Mouse (Mus musculus): ENCODE measurements around the gene Fndc9. TPM values are rescaled to one million over a fixed set of nuclear protein-coding genes. Genes with fewer than 3 reads are reported as not detected.

The Fndc9 gene
- polyA plus RNA-seq, 1 experiment from 2014 or later, result 12.5 TPM

DNA sequence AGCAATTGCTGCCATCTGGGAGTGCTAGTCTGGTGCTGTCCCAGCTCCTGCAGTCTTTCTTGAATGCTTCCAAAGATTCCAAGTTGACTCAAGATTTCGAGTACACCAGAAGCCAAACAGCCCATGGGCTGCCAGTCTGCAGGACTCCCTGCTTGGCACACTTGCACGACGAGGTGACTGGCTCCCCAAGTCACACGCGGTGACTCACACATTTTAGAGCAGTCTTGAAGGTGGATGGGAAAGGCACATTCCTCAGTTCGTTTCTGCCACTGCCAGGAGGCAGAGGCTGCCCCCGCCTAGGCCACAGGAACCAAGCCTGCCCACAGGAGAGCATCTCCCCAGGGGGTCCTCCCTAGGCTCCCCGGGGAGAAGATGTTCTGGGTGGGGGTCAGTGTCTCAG lies 10.6 kb downstream of the Fndc9 start:
- 81% methylated on average over 8 of the region's 8 CpGs for WGBS
- no peak overlapping the region for H3K27ac ChIP-seq (ENCODE audit: low read length)
- no peaks in the 10 kb centered on the region for H3K4me1 ChIP-seq (ENCODE audit: control insufficient read depth, insufficient read depth, low read length)
- ATAC-seq, result no peak
- H3K9ac ChIP-seq (ENCODE audit: low read depth, low read length), result no peak overlapping the region
- no peaks in the 10 kb centered on the region for H3K9me3 ChIP-seq (replicated peaks; ENCODE audit: control insufficient read depth, low read length, poor library complexity, severe bottlenecking)
- no peak overlapping the region for H3K4me3 ChIP-seq (ENCODE audit: low read depth, low read length)
- no peaks in the 10 kb centered on the region for H3K27me3 ChIP-seq (ENCODE audit: control insufficient read depth, insufficient read depth, low read depth, low read length)
- no peak overlapping the region for H3K4me2 ChIP-seq (ENCODE audit: low read length)
- H3K36me3 ChIP-seq (ENCODE audit: control insufficient read depth, insufficient read depth, low read length), result peaks cover 49% of the 10 kb centered on the region

- H3K27me3 ChIP-seq (ENCODE audit: control insufficient read depth, insufficient read depth, low read depth, low read length), result no peaks in the 10 kb centered on the region
- 88% methylated on average over 7 of the region's 7 CpGs for WGBS
Measured at GRCm38 (mm10) chr11:46246393-46246792, 11.1 kb downstream of the Fndc9 start.

DNA sequence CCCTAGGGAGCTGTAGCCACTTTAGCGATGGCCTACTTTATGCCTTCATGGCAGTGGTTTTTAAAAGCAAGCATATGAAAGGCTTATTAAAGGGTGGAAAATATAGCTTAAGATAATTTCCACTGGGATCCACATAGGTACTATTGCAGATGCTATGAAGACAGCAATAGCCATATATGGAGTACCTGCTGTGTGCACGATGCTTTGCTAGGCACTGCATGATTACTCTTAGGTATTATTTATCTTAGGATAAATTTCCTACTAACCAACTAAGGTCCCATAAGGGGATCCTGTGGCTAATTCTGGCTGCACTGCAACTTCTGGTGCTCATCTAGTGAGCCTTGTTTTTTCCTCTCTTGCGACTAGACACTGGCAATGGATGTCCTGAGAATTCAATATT lies 13.0 kb downstream of the Fndc9 start:
- no peak for ATAC-seq
- WGBS, result 93% methylated on average over 3 of the region's 3 CpGs
- H3K27me3 ChIP-seq (ENCODE audit: control insufficient read depth, insufficient read depth, low read depth, low read length), result no peaks in the 10 kb centered on the region
- H3K9ac ChIP-seq (ENCODE audit: low read depth, low read length), result no peak overlapping the region
- H3K4me3 ChIP-seq (ENCODE audit: low read depth, low read length), result no peak overlapping the region
- no peaks in the 10 kb centered on the region for H3K9me3 ChIP-seq (replicated peaks; ENCODE audit: control insufficient read depth, low read length, poor library complexity, severe bottlenecking)
- no peak overlapping the region for H3K4me2 ChIP-seq (ENCODE audit: low read length)
- H3K27ac ChIP-seq (ENCODE audit: low read length), result no peak overlapping the region
- peaks cover 48% of the 10 kb centered on the region for H3K36me3 ChIP-seq (ENCODE audit: control insufficient read depth, insufficient read depth, low read length)
- no peaks in the 10 kb centered on the region for H3K4me1 ChIP-seq (ENCODE audit: control insufficient read depth, insufficient read depth, low read length)

More at GRCm38 (mm10) chr11:46246393-46246792, 11.1 kb downstream of the Fndc9 start:
- Histone ChIP-seq H3K9ac (ENCODE audit: low read depth, low read length) (no peak overlapping the region), H3K4me2 (ENCODE audit: low read length) (no peak overlapping the region), H3K27ac (ENCODE audit: low read length) (no peak overlapping the region), H3K4me1 (ENCODE audit: control insufficient read depth, insufficient read depth, low read length) (no peaks in the 10 kb centered on the region), H3K9me3 (replicated peaks; ENCODE audit: control insufficient read depth, low read length, poor library complexity, severe bottlenecking) (no peaks in the 10 kb centered on the region), H3K36me3 (ENCODE audit: control insufficient read depth, insufficient read depth, low read length) (peaks cover 49% of the 10 kb centered on the region), H3K4me3 (ENCODE audit: low read depth, low read length) (no peak overlapping the region)
- ATAC-seq, result no peak

DNA sequence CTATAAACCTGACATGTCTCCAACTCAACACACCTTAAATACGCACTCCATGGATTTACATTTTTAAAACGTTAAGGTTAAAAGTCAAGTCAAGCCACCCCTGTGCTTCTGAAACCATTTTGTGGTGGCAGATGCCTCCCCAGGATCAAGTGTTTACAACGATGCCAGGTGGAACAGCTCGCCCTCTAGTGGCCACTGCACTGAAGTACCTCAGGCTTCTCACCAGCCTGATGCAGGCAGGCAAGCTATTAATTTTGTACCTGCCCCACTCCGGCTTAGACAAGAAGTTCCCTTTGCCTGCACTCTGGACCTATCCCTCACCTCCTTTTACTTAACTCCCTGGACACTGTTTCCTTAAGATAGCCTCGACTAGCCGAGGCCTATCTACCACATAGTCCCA lies 16.7 kb downstream of the Fndc9 start:
- peaks cover 46% of the 10 kb centered on the region for H3K36me3 ChIP-seq (ENCODE audit: control insufficient read depth, insufficient read depth, low read length)

DNA sequence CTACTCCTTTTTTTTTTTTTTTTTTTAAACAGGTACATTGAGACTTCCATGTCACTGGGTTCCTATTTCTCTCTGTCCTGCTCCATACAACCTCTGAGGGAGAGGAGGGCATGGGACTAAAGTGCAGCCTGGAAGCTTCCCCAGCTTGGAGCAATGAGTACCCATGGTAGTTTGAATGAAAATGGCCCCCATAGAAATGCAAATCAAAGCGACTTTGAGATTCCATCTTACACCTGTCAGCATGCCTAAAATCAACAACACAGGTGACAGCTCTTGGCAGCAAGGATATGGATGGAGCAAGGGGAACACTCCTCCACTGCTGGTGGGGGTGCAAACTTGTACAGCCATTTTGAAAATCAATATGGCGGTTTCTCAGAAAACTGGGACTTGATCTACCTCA lies 20.0 kb downstream of the Fndc9 start:
- H3K4me3 ChIP-seq (ENCODE audit: low read depth, low read length), result no peak overlapping the region
- no peaks in the 10 kb centered on the region for H3K4me1 ChIP-seq (ENCODE audit: control insufficient read depth, insufficient read depth, low read length)
- 89% methylated on average over 2 of the region's 2 CpGs for WGBS
- H3K4me2 ChIP-seq (ENCODE audit: low read length), result no peak overlapping the region
- no peak for ATAC-seq
- no peaks in the 10 kb centered on the region for H3K9me3 ChIP-seq (replicated peaks; ENCODE audit: control insufficient read depth, low read length, poor library complexity, severe bottlenecking)
- H3K36me3 ChIP-seq (ENCODE audit: control insufficient read depth, insufficient read depth, low read length), result peaks cover 46% of the 10 kb centered on the region
- H3K9ac ChIP-seq (ENCODE audit: low read depth, low read length), result no peak overlapping the region
- no peaks in the 10 kb centered on the region for H3K27me3 ChIP-seq (ENCODE audit: control insufficient read depth, insufficient read depth, low read depth, low read length)
- H3K27ac ChIP-seq (ENCODE audit: low read length), result no peak overlapping the region

More for the DNA sequence above, 16.7 kb downstream of the Fndc9 start:
- 39% methylated on average over 7 of the region's 7 CpGs for WGBS
- Histone ChIP-seq H3K9ac (ENCODE audit: low read depth, low read length) (no peak overlapping the region), H3K4me1 (ENCODE audit: control insufficient read depth, insufficient read depth, low read length) (no peaks in the 10 kb centered on the region), H3K4me2 (ENCODE audit: low read length) (no peak overlapping the region), H3K9me3 (replicated peaks; ENCODE audit: control insufficient read depth, low read length, poor library complexity, severe bottlenecking) (no peaks in the 10 kb centered on the region), H3K27ac (ENCODE audit: low read length) (no peak overlapping the region), H3K27me3 (ENCODE audit: control insufficient read depth, insufficient read depth, low read depth, low read length) (no peaks in the 10 kb centered on the region), H3K4me3 (ENCODE audit: low read depth, low read length) (no peak overlapping the region)
- peak; percentile 70 for ATAC-seq

- no peak overlapping the region for H3K4me3 ChIP-seq (ENCODE audit: low read depth, low read length)
Measured at GRCm38 (mm10) chr11:46258207-46258606, 22.9 kb downstream of the Fndc9 start.

DNA sequence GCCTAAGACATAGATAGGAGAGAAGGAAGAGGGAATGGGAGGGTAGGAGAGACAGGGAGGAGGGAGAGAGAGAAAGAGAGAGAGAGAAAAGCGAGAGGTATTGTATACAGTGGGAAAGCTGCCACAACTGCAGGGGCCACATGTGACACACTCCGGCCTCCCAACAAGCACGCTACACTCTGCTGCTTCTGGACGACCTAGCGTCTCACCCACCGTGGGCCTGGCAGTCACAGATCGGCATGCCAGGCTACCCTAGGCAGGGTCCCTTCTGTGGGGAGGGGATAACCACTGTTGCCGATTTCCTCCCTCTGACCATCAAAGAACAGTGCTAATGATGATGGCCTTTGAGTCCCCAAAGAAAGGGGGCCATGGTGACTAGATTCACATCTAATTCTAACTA lies 23.4 kb downstream of the Fndc9 start:
- Histone ChIP-seq H3K9me3 (replicated peaks; ENCODE audit: control insufficient read depth, low read length, poor library complexity, severe bottlenecking) (no peaks in the 10 kb centered on the region), H3K9ac (ENCODE audit: low read depth, low read length) (no peak overlapping the region), H3K36me3 (ENCODE audit: control insufficient read depth, insufficient read depth, low read length) (peaks cover 53% of the 10 kb centered on the region), H3K4me2 (ENCODE audit: low read length) (no peak overlapping the region), H3K27me3 (ENCODE audit: control insufficient read depth, insufficient read depth, low read depth, low read length) (no peaks in the 10 kb centered on the region), H3K27ac (ENCODE audit: low read length) (no peak overlapping the region), H3K4me1 (ENCODE audit: control insufficient read depth, insufficient read depth, low read length) (no peaks in the 10 kb centered on the region), H3K4me3 (ENCODE audit: low read depth, low read length) (no peak overlapping the region)
- no peak for ATAC-seq
- whole genome bisulfite sequencing, result 96% methylated on average over 8 of the region's 8 CpGs

More at GRCm38 (mm10) chr11:46258207-46258606, 22.9 kb downstream of the Fndc9 start:
- ATAC-seq, result no peak
- 75% methylated on average over 4 of the region's 4 CpGs for WGBS
- Histone ChIP-seq H3K4me1 (ENCODE audit: control insufficient read depth, insufficient read depth, low read length) (no peaks in the 10 kb centered on the region), H3K27ac (ENCODE audit: low read length) (no peak overlapping the region), H3K36me3 (ENCODE audit: control insufficient read depth, insufficient read depth, low read length) (peaks cover 53% of the 10 kb centered on the region), H3K9ac (ENCODE audit: low read depth, low read length) (no peak overlapping the region), H3K4me2 (ENCODE audit: low read length) (no peak overlapping the region), H3K9me3 (replicated peaks; ENCODE audit: control insufficient read depth, low read length, poor library complexity, severe bottlenecking) (no peaks in the 10 kb centered on the region), H3K27me3 (ENCODE audit: control insufficient read depth, insufficient read depth, low read depth, low read length) (no peaks in the 10 kb centered on the region)

- Histone ChIP-seq H3K9me3 (replicated peaks; ENCODE audit: control insufficient read depth, low read length, poor library complexity, severe bottlenecking) (no peaks in the 10 kb centered on the region), H3K4me1 (ENCODE audit: control insufficient read depth, insufficient read depth, low read length) (no peaks in the 10 kb centered on the region), H3K36me3 (ENCODE audit: control insufficient read depth, insufficient read depth, low read length) (peaks cover 47% of the 10 kb centered on the region), H3K27ac (ENCODE audit: low read length) (no peak overlapping the region), H3K27me3 (ENCODE audit: control insufficient read depth, insufficient read depth, low read depth, low read length) (no peaks in the 10 kb centered on the region), H3K9ac (ENCODE audit: low read depth, low read length) (no peak overlapping the region), H3K4me3 (ENCODE audit: low read depth, low read length) (no peak overlapping the region), H3K4me2 (ENCODE audit: low read length) (no peak overlapping the region)
- no peak for ATAC-seq
- 87% methylated on average over 3 of the region's 3 CpGs for WGBS
Measured at GRCm38 (mm10) chr11:46262854-46263253, 27.5 kb downstream of the Fndc9 start.

GRCm38 (mm10) chr11:46263291-46263690 lies 28.0 kb downstream of the Fndc9 start:
- H3K4me2 ChIP-seq (ENCODE audit: low read length), result no peak overlapping the region
- no peak overlapping the region for H3K4me3 ChIP-seq (ENCODE audit: low read depth, low read length)
- H3K36me3 ChIP-seq (ENCODE audit: control insufficient read depth, insufficient read depth, low read length), result peaks cover 46% of the 10 kb centered on the region
- no peaks in the 10 kb centered on the region for H3K4me1 ChIP-seq (ENCODE audit: control insufficient read depth, insufficient read depth, low read length)
- no peaks in the 10 kb centered on the region for H3K27me3 ChIP-seq (ENCODE audit: control insufficient read depth, insufficient read depth, low read depth, low read length)
- ATAC-seq, result no peak
- no peak overlapping the region for H3K9ac ChIP-seq (ENCODE audit: low read depth, low read length)
- H3K27ac ChIP-seq (ENCODE audit: low read length), result no peak overlapping the region
- no peaks in the 10 kb centered on the region for H3K9me3 ChIP-seq (replicated peaks; ENCODE audit: control insufficient read depth, low read length, poor library complexity, severe bottlenecking)
- WGBS, result 92% methylated on average over 11 of the region's 11 CpGs
